Mouse (Mus musculus) testis, postnatal 14 days (tissue): ENCODE results near the gene BC107364.
"Not testable (repeated sequence)": the region's sequence is repeated elsewhere in the genome, so short reads cannot be mapped to it uniquely, and the experiment has no call there.

ENCODE experiments used
- DNase-seq: peaks from one replicate; pipeline ENCODE4 v3.0.0; 2021; ENCODE audit warnings: low spot score

BC107364 gene

DNA sequence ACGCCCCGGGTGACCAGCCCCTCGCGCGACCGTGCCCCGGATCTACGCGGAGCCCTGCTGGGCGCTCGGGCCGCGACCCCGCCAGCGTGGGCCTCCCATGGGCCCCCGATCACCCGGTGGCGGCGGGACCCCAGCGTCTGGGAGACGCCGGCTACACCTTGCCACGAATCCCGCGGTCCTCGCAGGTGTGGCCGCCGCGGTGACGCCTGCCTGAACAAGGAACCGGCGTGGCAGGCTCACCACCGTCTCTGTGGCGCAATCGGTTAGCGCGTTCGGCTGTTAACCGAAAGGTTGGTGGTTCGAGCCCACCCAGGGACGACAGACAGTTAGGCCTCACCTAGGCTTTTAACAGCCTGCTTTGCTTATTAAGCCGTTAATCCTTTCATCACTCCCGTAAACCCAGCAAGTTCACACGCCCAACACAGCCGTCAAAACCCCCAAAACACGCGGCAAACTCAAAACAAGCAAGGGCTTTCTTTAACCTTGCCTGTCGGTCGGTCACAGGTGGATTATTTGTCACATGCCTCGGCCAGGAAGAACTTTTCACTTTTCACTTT lies 847 bp downstream of the BC107364 start:
- DNase-seq = not testable (repeated sequence)

DNA sequence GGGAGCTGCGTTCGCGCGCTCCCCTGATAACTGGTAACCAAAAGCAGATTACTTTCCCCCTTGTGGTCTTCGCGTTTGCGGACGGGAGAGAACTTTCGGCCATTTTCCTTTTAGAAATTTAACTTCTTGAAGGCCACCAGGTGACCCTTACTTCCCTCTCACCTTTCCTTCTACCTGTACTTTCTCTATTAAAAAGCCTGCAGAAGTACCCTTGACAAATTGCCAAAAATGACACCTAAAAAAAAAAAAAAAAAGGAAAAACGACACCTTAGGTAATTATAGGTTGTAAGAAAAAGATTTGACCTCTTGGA lies 1.6 kb downstream of the BC107364 start:
- DNase-seq = not testable (repeated sequence)

DNA sequence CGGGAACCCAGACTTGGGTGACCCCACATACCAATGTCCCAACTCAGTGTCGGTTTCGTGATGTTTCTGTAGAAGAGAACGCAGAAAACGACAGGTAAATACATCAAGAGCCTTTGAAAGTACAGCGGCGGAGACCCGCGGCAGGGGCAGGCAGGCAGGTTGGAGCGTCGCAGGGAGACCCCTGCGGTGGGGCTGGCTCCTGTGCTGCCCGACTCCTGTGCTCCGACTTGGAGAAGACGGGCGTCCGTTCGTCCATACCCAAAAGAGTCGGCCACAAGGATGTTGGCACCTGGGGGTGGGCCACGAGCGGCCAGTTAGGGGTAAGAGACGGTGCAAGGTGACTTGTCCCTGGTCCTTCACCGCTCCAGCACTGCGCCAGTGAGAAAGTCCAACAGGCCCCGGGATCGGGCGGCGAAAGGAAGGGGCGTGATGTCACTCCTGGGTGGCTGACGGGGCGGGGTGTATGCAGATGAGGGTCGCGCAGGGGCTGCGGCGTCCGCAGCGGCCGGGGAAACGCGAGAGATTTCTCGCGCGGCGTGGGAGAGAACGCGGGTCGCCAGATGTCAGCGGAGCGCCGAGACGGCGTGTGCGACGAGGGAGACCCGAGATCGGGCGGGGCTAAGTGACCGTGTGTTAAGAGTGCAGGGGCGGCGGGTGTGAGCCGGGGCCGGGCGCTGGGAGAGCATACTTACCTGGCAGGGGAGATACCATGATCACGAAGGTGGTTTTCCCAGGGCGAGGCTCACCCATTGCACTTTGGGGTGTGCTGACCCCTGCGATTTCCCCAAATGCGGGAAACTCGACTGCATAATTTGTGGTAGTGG lies 2.1 kb downstream of the BC107364 start:
- not testable (repeated sequence) for DNase-seq

DNA sequence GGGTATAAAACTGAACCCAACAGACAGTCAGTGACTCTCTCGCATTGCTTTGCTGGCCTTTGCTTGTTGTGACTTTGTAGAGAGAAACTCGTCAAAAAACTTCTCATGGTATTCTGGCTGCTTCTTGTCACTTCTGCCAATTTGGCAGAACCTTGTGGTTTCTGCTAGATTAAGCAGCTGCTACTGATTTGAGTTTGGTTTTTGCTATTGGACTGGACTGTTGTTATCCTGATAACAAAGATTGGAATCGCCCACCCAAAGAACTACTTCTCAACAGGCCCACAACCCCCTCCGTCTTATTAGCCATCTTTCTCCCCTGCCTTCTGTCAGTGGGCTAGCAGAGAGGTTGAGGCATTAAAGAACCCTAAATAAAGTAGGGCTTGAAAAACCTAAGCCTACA lies 6.7 kb downstream of the BC107364 start:
- DNase-seq = no peak

DNA sequence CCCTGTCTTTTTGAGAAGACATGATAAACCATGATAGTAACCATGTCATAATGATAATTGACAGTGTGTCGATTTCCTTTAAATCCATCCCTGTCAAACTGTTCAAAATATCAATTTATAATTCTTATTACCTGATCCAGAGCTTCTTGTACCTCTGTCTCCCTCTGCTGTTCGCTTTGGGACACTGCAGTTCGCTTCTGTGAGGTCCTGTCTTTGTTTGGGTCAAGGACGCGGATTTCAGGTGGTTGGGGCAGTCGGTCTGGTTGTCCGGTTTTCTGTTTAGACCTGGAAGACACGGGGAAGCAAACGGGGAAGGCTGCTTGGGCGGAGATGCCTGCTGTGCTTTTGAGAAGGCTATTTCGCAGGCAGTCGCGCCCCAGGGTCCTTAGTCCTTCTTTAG lies 11.5 kb downstream of the BC107364 start:
- peak; percentile 53 for DNase-seq

DNA sequence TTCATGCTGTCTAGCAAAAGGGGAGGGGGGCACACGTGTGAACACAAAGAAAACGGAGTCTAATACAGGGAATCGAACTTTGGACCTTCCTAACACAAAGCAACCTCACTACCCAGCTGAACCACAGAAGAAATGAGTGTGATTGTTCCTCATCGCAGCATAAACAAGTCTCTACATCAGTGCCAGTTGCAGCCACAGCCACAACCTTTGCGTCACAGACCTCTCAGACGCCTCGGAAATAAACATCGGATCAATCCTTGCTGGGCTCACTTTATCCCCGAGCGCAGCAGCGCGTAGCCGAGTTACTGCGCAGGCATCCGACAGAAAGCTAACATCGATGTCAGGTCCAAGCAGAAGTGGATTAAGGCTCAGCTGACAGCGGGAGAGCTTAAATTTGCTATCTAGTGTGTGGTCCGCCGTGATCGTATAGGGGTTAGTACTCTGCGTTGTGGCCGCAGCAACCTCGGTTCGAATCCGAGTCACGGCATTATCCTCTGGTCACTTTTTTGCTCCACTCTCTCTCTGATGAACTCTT lies 16.5 kb downstream of the BC107364 start:
- no peak for DNase-seq

DNA sequence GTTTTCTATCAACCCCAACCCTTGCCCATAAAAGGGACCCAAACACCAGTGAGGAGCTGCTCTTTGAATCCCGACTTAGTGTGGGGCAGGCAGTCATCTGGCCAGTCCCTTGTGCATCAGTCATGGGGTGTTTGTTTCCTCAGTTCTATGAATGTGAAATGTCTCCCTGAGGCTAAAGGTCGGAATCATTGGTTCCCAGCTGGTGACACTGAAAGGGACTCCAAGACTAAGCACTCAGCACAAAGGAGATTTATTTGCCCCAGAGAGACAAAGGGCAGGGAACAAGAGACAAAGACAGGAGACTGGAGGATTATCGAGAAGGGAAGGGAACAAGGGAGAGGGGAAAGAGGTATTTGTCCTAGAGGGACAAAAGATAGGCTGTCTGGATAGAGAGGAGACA lies 19.9 kb downstream of the BC107364 start:
- no peak for DNase-seq

DNA sequence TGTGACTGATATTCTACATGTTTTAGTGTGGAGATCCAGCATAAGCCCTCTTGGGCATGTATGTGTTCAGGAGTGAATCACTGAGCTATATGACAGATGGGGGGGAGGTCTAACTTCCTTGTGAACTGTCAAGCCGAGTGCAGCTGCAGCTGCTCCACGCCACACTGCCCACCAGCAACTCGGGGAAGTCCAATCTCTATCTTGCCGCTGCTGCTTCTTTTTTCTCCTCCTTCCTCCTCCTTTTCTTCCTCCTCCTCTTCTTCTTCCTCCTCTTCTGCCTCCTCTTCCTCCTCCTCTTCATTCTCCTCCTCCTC lies 22.3 kb downstream of the BC107364 start:
- no peak for DNase-seq

DNA sequence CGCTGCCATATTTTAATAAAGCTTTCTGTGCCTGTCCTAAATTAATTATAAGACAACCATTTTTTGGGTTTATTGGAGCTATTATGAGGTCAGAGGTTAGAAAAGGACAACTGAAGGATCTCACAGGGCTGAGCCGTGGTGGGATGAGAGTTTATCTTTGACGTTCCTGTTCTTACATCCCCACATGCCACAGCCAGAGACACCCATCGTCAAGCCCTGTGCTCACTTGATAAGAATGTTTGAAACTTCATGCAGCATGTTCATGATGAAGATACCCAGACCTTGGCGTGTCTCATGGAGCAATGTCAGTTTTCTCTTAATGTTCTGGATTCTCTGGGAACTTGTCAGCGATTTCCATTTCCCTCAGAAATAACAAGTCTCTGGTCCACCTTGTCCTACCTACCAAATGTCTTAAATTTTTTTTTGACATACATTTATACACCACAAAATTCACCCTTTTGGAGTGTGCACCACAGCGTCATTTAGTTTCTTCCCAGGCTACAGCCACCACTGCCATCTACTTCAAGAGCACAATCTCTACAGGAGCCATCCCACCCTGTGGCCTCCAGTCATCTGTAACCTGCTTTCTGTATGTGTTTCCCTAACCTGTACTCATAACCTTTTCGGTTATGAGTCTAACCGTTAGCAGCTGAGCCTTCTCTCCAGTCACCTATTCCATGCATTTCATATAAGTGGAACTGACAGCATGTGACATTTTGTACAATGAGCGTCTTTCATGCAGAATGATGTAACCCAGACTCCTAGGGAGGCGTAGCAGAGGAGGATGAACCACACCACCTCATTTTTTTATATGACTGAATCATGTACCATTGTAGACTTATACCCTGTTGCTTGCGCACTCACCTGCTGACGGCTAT lies 22.9 kb downstream of the BC107364 start:
- no peak for DNase-seq

DNA sequence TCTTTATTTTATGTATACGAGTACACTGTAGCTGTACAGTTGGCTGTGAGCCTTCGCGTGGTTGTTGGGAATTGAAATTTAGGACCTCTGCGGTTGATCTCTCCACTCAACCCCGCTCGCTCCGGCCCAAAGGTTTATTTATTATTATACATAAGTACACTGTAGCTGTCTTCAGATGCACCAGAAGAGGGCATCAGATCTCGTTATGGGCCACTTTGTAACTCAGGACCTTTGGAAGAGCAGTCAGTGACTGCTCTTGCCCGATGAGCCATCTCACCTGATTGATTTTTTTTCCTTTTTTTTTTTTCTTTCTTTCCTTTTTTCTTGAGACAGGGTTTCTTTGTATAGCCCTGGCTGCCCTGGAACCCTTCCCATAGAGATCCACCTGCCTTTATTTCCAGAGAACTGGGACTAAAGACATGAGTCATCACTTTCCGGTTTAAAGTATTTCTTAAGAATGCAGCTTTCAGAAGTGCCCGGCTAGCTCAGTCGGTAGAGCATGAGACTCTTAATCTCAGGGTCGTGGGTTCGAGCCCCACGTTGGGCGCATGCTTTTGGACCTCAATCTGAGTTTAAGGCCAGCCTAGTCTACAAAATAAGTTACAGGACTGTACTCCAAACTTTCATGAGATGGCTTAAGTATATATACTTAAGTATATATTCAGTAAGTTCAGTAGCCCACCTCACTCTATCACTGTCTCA lies 24.2 kb downstream of the BC107364 start:
- DNase-seq = no peak

DNA sequence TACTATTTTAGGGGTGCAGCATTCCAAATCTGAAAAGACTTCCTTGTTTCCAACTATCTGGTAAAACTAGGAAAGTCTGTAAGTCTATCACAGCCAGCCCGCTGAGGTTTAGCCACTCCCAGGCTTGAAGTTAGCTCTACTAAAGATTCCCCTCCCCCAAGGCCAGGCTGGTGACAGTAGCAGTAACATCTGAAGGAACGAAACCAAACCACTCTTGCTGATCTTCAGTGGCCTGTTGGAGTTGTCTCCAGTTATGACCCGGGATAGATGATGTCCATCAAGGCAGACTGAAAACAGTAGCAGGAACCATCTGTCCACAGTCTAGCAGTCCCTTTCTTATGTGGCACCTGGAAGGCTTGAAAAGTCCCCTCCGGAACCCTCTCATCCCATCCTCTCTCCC lies 24.8 kb downstream of the BC107364 start:
- DNase-seq = no peak

DNA sequence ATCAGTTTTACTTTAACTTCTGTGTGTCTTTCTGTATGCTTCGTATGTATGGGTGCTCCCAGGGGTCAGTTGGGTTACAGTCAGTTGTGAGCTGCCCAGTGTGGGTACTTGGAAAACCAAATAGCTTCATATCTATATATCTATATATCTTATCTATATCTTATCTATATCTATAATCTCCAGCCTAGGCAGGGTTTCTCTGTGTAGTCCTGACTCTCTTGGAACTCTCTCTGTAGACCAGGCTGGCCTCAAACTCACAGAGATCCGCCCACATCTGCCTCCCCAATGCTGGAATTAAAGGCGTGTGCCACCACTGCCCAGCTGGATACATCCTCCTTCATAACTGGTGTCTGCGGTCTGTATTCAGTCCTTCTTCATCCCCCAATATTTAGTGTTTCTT lies 25.8 kb downstream of the BC107364 start:
- no peak for DNase-seq

DNA sequence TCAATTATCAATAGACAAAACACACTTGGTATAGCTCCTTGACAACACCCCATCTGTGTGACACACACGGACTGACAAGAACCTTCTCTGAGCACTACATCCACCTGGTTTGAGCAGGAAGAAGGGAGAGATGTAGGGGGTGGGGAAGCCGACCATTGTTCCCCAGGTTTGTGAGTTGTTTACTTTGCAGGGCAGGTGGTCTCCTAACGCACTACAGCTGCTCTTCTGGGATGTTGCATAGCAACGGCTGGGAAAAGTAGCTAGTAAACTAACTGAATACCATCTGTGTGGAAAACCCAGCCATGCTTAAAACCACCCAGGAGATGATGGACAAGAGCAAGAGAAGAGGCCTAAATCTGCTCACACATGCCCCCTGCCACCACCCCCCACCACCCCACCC lies 27.7 kb downstream of the BC107364 start:
- peak; percentile 56 for DNase-seq

DNA sequence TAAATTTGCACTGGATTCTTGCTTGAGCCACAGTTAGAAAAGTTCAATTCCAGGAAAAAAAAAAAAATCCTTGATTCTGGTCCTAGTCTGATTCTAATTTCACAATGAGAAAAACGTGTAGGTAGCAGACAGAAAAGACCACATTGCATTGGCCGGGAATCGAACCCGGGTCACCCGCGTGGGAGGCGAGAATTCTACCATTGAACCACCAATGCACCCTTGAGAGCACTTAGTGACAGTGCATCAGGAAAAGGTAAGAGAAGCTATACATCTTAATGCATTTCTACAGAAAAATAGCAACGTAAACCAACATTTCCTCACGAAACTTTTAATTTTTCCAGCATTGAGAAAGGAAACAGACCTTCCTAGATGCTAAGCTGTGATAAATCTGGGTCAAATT lies 28.2 kb downstream of the BC107364 start:
- DNase-seq = no peak

DNA sequence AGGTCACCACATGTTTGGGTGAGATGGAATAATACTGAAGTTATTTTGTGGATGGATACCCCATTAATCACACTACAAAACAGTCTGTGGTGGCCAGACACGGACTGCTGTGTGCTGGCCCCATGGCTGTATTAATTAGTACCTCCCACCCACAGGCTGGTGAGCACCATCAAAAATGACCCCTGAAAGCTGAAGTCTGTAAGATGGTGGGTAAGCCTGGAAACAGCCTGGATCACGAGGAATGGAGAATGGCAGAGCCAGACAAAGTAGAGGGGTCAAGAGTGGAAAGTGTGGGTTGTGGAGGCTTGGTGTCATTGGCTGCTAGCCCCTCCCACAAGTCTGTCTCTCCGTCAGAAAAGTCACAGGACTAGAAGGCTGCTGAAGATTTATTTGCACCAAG lies 31.3 kb downstream of the BC107364 start:
- DNase-seq = no peak

DNA sequence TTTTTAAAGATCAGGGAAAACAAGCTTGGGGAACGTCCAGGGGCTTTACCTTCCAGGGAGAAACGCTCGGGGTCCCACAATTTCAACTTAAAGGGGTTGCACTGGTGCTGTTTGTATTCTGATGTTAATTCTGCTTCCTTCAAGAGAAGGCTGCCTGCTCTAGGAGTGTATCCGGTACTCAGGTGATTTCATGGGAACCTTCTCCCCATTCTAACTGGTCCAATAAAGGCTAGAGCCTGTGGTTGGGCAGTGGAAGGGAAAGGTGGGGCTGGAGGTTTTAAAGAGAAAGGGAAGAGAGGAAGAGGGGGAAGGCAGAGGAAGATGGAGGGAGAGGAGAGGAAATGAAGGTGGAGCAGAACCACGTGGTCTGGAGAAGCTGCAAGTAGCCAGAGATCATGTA lies 33.2 kb downstream of the BC107364 start:
- not testable (repeated sequence) for DNase-seq

DNA sequence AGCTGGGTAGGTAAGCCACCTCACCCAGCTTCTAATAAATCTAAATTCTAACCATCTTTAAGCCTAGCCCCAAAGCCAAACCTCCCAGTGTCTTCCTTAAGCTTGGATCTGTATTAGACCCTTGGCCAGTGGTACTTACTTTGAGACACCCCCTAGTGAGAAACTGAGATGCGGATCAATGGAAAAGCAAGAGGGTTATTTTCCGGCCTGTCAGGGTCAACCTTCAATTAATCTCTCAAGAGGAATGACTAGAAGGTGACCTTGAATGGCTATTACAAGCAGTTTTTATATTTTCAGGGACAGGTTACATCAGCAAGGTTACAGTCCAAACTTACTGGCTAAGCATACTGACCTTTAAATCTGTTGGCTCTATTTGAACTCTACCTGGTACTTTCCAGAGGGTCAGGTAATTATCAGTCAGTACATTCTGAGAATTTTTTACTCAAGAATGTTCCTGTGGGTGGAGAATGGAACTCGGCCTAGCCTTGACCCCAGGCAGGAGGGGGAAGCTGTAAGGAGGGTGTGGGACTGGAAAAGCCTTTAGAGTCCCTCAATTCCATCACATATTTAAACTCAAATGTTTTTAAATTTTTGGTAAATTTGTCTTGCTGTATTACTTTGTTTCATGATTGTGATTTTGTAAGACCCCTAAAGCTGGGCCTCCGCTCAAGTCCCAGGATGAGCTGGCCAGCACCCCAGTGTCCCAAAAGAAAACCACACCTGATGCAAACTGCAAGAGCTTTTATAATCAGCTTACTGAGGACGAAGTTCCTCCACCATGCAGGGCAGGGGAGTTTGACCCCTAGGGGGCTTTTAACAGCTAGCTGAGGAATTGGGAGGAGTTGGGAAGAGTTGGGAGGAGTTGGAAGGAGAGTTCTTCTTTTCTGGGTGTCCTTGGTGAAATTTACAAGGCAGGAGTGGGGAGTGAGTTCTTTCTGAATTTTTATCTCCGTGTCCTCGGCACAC lies 34.0 kb downstream of the BC107364 start:
- DNase-seq = no peak

DNA sequence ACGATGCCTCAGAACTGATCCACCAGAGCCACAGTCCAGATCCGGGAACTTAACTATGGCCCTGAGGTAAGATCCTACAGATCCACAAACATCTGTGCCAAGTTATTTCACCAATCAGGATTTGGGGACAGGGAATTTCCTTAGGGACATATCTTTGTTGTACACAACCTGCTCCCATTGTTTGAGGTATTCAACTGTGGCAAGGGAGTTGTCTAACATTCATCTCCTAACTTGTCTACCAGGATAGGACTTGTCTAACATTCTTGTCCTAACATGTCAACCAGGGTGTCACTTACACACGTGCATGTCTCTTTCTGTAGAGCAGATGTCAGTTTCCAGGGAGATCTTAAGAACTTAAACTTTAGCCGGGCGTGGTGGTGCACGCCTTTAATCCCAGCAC lies 35.5 kb downstream of the BC107364 start:
- DNase-seq = no peak

DNA sequence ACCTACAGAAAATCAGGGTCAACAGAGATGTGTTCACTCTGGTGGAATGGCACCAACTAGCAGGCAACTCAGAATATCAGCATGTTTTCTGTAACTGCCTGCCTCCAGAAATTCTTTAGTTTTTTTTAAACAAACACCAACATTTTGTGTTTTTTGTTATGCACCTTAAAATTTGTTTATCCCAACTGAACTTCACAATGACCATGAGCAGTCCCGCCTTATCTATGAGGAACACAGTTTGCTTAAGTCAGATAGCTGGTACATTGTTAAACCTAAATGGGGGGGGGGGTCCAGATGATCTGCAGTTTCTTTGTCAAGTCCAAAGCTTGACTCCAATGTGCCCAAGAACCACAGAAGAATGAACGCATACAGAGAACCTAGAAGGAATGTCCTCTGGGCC lies 36.0 kb downstream of the BC107364 start:
- DNase-seq = no peak

DNA sequence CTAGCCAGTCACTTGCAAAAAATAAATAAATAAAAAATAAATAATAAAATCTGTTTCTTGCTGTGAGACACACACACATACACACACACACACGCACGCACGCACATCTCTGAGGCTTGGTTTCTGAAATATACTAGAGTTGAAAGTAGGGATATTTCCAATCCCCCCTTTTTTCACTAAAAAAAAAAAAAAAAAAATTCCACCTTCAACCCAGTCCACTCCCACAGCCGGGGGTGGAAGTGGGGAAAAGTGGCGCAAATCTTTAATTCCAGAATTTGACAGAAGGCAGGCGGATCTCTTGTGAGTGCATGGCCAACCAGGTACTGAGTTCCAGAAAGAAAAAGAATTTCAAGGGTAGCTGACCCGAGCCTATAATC lies 37.2 kb downstream of the BC107364 start:
- DNase-seq = no peak
